Mouse (Mus musculus): ENCODE measurements around the gene Cfap54.

Cfap54 gene

GRCm38 (mm10) chr10:92730339-92730738 is 351.1 kb downstream of the Cfap54 start:
- DNase-seq (ENCODE audit: low read depth) = no peak

GRCm38 (mm10) chr10:92728723-92729122 is 352.7 kb downstream of the Cfap54 start:
- DNase-seq (ENCODE audit: low read depth) = no peak

Data from c-Kit-positive CD71-negative TER-119-negative erythroid progenitor cells, embryonic 14.5 days (primary cell).